Mouse (Mus musculus) gastrocnemius, adult 18-20 months (tissue): ENCODE data around the gene Amy1. TPM values are rescaled to one million over a fixed set of nuclear protein-coding genes. Genes with fewer than 3 reads are reported as not detected.
A peak's percentile ranks its signal among the peaks of the same experiment; 100 is the strongest.
"Not testable (repeated sequence)": the region's sequence is repeated elsewhere in the genome, so short reads cannot be mapped to it uniquely, and the experiment has no call there.

Experiments
- DNase-seq: peaks from one replicate; pipeline ENCODE4 v3.0.0; 2021; ENCODE audit warnings: low spot score
- long read RNA-seq, 2 experiments: library from polyadenylated mRNA; stranded (forward); transcript quantifications; one replicate each; pipeline ENCODE4 v2.0.0; 2021
- total RNA-seq, 2 experiments: library from RNA; stranded (reverse); gene quantifications; 2 replicates each; pipeline ENCODE4 v1.2.3; 2021

Amy1 gene
- 10 to 100 TPM; 23.0 to 47.6 TPM for total RNA-seq
- long read RNA-seq, experiment 1, transcript Amy1-202 (11 exons, 1,771 nt), result major isoform, 31 of 32 reads
- long read RNA-seq, experiment 1, partial matches to known transcripts, result 1 of 32 reads
- long read RNA-seq, experiment 1, other reads (novel, unspliced or antisense), result 0 of 32 reads
- long read RNA-seq, experiment 2, transcript Amy1-202 (11 exons, 1,771 nt), result major isoform, 32 of 39 reads
- long read RNA-seq, experiment 2, partial matches to known transcripts, result 3 of 39 reads
- long read RNA-seq, experiment 2, other reads (novel, unspliced or antisense), result 4 of 39 reads

GRCm38 (mm10) chr3:113606599-113606998 is at the start of gene Amy1:
Amy1 (minus strand) TSS chr3:113606699.
- DNase-seq, result no peak

- no peak for DNase-seq
These were observed 47.8 kb upstream of the Amy1 start for GRCm38 (mm10) chr3:113654335-113654734.

- not testable (repeated sequence) for DNase-seq
These were observed 44.9 kb upstream of the Amy1 start for GRCm38 (mm10) chr3:113651386-113651785.

- no peak for DNase-seq
These were observed 33.0 kb upstream of the Amy1 start for GRCm38 (mm10) chr3:113639545-113639944.

- no peak for DNase-seq
These were observed 27.7 kb upstream of the Amy1 start for GRCm38 (mm10) chr3:113634220-113634619.

- DNase-seq, result no peak
These were observed 25.1 kb upstream of the Amy1 start for GRCm38 (mm10) chr3:113631611-113632010.

GRCm38 (mm10) chr3:113630564-113630963 is 24.1 kb upstream of the Amy1 start:
- no peak for DNase-seq

- peak; percentile 97 for DNase-seq
These were observed 23.3 kb upstream of the Amy1 start, which contains the start of gene Rnpc3 for GRCm38 (mm10) chr3:113629606-113630359. Rnpc3 (minus strand) TSS chr3:113630149.

GRCm38 (mm10) chr3:113590844-113591243 is 15.7 kb downstream of the Amy1 start:
- DNase-seq, result no peak

- DNase-seq, result peak; percentile 39
These were observed 31.9 kb downstream of the Amy1 start for GRCm38 (mm10) chr3:113574578-113574977.

GRCm38 (mm10) chr3:113574138-113574537 is 32.4 kb downstream of the Amy1 start:
- DNase-seq, result no peak

- DNase-seq, result no peak
These were observed 34.3 kb downstream of the Amy1 start for GRCm38 (mm10) chr3:113572158-113572557.

GRCm38 (mm10) chr3:113539692-113540091 is 66.8 kb downstream of the Amy1 start:
- DNase-seq, result no peak

- DNase-seq, result not testable (repeated sequence)
These were observed 74.2 kb downstream of the Amy1 start, which contains the start of gene Amy2a1 for GRCm38 (mm10) chr3:113532328-113532727. Amy2a1 (minus strand) TSS chr3:113532428.

Other genes with a start within 250 kb of the Amy1 start
- gene Amy2a1, start 74.3 kb downstream of the Amy1 start, total RNA-seq, result not detected
- gene Rnpc3, start 23.4 kb upstream of the Amy1 start, total RNA-seq, result 1 to 10 TPM; 6.0 to 7.8 TPM